Mouse (Mus musculus) spleen, postnatal 14 days (tissue): Measurements from ENCODE around the gene Kitl.

Experiments
- DNase-seq, 2 experiments: peaks; one replicate each; pipeline ENCODE4 v3.0.0; 2021 to 2022; ENCODE audit warnings: low spot score in 2 of 2

The Kitl gene

GRCm38 (mm10) chr10:100026778-100027177 is 11.3 kb downstream of the Kitl start:
- no peak for DNase-seq

- DNase-seq, result no peak
These were observed 15.0 kb downstream of the Kitl start for GRCm38 (mm10) chr10:100030385-100030784.

- no peak for DNase-seq
These were observed 15.6 kb downstream of the Kitl start for GRCm38 (mm10) chr10:100030980-100031516.

GRCm38 (mm10) chr10:100031631-100032030 is 16.2 kb downstream of the Kitl start:
- DNase-seq, result no peak

- DNase-seq, result no peak
These were observed 17.1 kb downstream of the Kitl start for GRCm38 (mm10) chr10:100032566-100032965.

GRCm38 (mm10) chr10:100036021-100036420 is 20.6 kb downstream of the Kitl start:
- no peak for DNase-seq

GRCm38 (mm10) chr10:100038342-100038898 is 23.0 kb downstream of the Kitl start:
- no peak for DNase-seq

- DNase-seq, result no peak
These were observed 23.6 kb downstream of the Kitl start for GRCm38 (mm10) chr10:100038994-100039393.

GRCm38 (mm10) chr10:100043748-100044147 is 28.3 kb downstream of the Kitl start:
- DNase-seq, result no peak

- no peak for DNase-seq
These were observed 28.7 kb downstream of the Kitl start for GRCm38 (mm10) chr10:100044153-100044552.

GRCm38 (mm10) chr10:100051146-100051783 is 35.8 kb downstream of the Kitl start:
- no peak for DNase-seq

GRCm38 (mm10) chr10:100052404-100052803 is 37.0 kb downstream of the Kitl start:
- DNase-seq, result no peak

GRCm38 (mm10) chr10:100052911-100053310 is 37.5 kb downstream of the Kitl start:
- DNase-seq, result no peak

GRCm38 (mm10) chr10:100054006-100054405 is 38.6 kb downstream of the Kitl start:
- no peak for DNase-seq

- DNase-seq, result no peak
These were observed 39.7 kb downstream of the Kitl start for GRCm38 (mm10) chr10:100055082-100055481.

- no peak for DNase-seq
These were observed 41.7 kb downstream of the Kitl start for GRCm38 (mm10) chr10:100057106-100057623.

GRCm38 (mm10) chr10:100059356-100059755 is 43.9 kb downstream of the Kitl start:
- DNase-seq, result no peak

- no peak for DNase-seq
These were observed 50.3 kb downstream of the Kitl start for GRCm38 (mm10) chr10:100065529-100066301.

- DNase-seq, result no peak
These were observed 50.9 kb downstream of the Kitl start for GRCm38 (mm10) chr10:100066374-100066773.

- DNase-seq, result no peak
These were observed 57.2 kb downstream of the Kitl start for GRCm38 (mm10) chr10:100072641-100073040.

- no peak for DNase-seq
These were observed 57.7 kb downstream of the Kitl start for GRCm38 (mm10) chr10:100073092-100073491.

GRCm38 (mm10) chr10:100101115-100101514 is 85.7 kb downstream of the Kitl start:
- DNase-seq, result no peak
